Mouse (Mus musculus) testis, adult 2 months (tissue): ENCODE data around the gene Epm2a. TPM values are rescaled to one million over a fixed set of nuclear protein-coding genes. Genes with fewer than 3 reads are reported as not detected.
A peak's percentile ranks its signal among the peaks of the same experiment; 100 is the strongest.
"Not testable (repeated sequence)": the region's sequence is repeated elsewhere in the genome, so short reads cannot be mapped to it uniquely, and the experiment has no call there.

Experiments used
- H3K27ac ChIP-seq: fragments of 200-500 bp; 2 replicates; pipeline ENCODE4 v1.5.1; 2012; ENCODE audit warnings: low read depth, low read length; ENCODE audit not compliant: control insufficient read depth, insufficient read depth
- H3K27me3 ChIP-seq: fragments of 200-500 bp; 2 replicates; pipeline ENCODE4 v1.6.1; 2012; ENCODE audit warnings: mild to moderate bottlenecking, low read length, moderate library complexity; ENCODE audit not compliant: control insufficient read depth, insufficient read depth
- H3K36me3 ChIP-seq: fragments of 200-500 bp; 2 replicates; pipeline ENCODE4 v1.6.1; 2012; ENCODE audit warnings: mild to moderate bottlenecking, low read length; ENCODE audit not compliant: control insufficient read depth, insufficient read depth
- H3K4me1 ChIP-seq: fragments of 200-500 bp; 2 replicates; pipeline ENCODE4 v1.6.1; 2012; ENCODE audit warnings: low read length; ENCODE audit not compliant: control insufficient read depth, insufficient read depth
- H3K4me3 ChIP-seq: fragments of 200-500 bp; 2 replicates; pipeline ENCODE4 v1.5.1; 2012; ENCODE audit warnings: low read depth, mild to moderate bottlenecking, low read length, moderate library complexity, mixed read lengths; ENCODE audit not compliant: control insufficient read depth
- CTCF ChIP-seq: fragments of 200-500 bp; IDR thresholded peaks from 2 replicates; pipeline ENCODE4 v1.5.1; 2012; ENCODE audit warnings: low read depth, mild to moderate bottlenecking, inconsistent platforms, low read length, moderate library complexity; ENCODE audit not compliant: control insufficient read depth, insufficient read depth, insufficient replicate concordance
- POLR2A ChIP-seq: fragments of 200-500 bp; IDR thresholded peaks from 2 replicates; pipeline ENCODE4 v1.6.1; 2012; ENCODE audit warnings: low read depth, mild to moderate bottlenecking, inconsistent platforms, low read length, moderate library complexity; ENCODE audit not compliant: control insufficient read depth
- polyA plus RNA-seq: library from polyadenylated mRNA; depleted of rRNA; stranded (reverse); fragments of >200 nt; gene quantifications from 2 replicates; pipeline ENCODE4 v1.2.3, GENCODE M21; 2012

The Epm2a gene
- polyA plus RNA-seq, 1 experiment: 2.4 TPM

- TF ChIP-seq CTCF (no peak), POLR2A (no peak)
- no peaks in the 10 kb centered on the region for H3K27me3 ChIP-seq
- no peaks in the 10 kb centered on the region for H3K36me3 ChIP-seq
- no peak overlapping the region for H3K4me3 ChIP-seq
- no peak overlapping the region for H3K27ac ChIP-seq
- H3K4me1 ChIP-seq: no peaks in the 10 kb centered on the region
Measured at GRCm38 (mm10) chr10:11319446-11319970, 23.7 kb upstream of the Epm2a start.

GRCm38 (mm10) chr10:11322316-11322715 lies 20.9 kb upstream of the Epm2a start:
- no peaks in the 10 kb centered on the region for H3K36me3 ChIP-seq
- no peak overlapping the region for H3K27ac ChIP-seq
- TF ChIP-seq CTCF (no peak), POLR2A (no peak)
- no peak overlapping the region for H3K4me3 ChIP-seq
- no peaks in the 10 kb centered on the region for H3K4me1 ChIP-seq
- no peaks in the 10 kb centered on the region for H3K27me3 ChIP-seq

- Histone ChIP-seq H3K36me3 (no peaks in the 10 kb centered on the region), H3K27me3 (no peaks in the 10 kb centered on the region), H3K27ac (no peak overlapping the region), H3K4me1 (no peaks in the 10 kb centered on the region), H3K4me3 (no peak overlapping the region)
- TF ChIP-seq CTCF (no peak), POLR2A (no peak)
Measured at GRCm38 (mm10) chr10:11323202-11323898, 19.9 kb upstream of the Epm2a start.

DNA sequence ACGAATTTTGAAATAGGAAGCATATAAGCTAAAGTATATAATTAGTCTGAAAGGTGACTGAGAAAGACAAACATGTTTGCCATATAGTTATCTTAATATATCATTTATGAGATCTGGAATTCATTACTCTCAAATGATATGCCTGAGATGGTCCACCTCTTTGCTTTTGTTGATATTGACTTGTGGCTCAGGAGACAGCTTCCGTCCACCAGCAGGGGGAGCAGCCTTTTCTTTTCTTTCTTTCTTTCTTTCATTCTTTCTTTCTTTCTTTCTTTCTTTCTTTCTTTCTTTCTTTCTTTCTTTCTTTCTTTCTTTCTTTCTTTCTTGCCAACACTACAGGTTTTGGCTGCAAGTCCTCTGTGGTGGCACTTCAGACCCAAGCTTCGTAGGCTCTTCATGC lies 16.7 kb upstream of the Epm2a start:
- Histone ChIP-seq H3K27ac (no peak overlapping the region), H3K36me3 (no peaks in the 10 kb centered on the region), H3K27me3 (no peaks in the 10 kb centered on the region), H3K4me3 (no peak overlapping the region), H3K4me1 (no peaks in the 10 kb centered on the region)
- TF ChIP-seq POLR2A (no peak), CTCF (no peak)

DNA sequence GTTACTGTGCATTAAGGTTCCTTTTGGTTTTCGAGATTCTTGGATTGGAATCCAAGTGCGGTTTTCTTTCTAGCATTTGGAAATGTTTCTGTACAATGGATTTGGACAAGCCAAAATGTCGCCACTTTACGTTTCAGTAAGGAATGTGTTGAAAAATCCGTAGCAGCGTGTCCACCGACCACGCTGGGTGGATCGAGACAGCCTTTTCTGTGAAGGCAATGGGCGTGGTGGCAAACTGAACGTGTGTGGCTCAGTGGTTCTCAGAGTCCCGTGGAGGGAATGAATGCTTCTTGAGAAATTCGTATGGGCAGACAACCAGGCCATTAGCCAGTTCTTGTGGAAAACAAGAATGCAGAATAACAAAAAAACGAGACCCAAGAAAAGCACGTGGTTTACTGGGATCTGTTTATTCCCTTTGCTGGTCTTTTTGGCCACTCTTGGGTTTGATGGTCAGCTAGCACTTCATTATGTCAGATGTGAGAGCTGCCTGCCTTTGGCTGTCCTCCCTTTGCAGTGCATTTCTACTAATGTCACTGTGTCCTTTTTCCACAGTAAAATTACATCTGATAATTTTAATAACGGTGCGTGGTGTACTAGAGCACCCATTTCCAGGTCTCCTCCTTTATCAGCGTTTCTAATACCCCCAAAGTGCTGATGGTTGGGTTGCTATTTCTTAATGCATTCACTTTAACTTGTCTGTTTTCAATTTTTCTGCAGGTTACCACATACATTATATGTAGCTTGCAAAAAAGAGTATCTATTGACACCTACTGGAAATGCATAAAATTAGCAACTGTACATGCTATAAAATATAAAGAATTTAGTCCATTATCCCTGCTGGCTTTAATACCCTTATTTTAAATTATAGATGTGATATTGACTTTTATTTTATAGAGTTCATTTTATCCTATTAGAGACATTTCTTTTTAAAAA lies 1.6 kb downstream of the Epm2a start:
- Histone ChIP-seq H3K4me3 (peak overlapping the region; percentile 74), H3K4me1 (peaks cover 9% of the 10 kb centered on the region), H3K27ac (peak overlapping the region; percentile 29; the same call in 1 of the 2 replicates), H3K36me3 (no peaks in the 10 kb centered on the region), H3K27me3 (no peaks in the 10 kb centered on the region)
- no peak for TF ChIP-seq CTCF
- no peak for TF ChIP-seq POLR2A

- H3K27ac ChIP-seq: not testable (repeated sequence)
Measured at GRCm38 (mm10) chr10:11350243-11350974, 7.2 kb downstream of the Epm2a start.

GRCm38 (mm10) chr10:11354609-11355008 lies 11.4 kb downstream of the Epm2a start:
- no peak for TF ChIP-seq POLR2A
- no peak for TF ChIP-seq CTCF
- no peak overlapping the region for H3K27ac ChIP-seq
- H3K4me3 ChIP-seq: no peak overlapping the region
- no peaks in the 10 kb centered on the region for H3K36me3 ChIP-seq
- H3K27me3 ChIP-seq: no peaks in the 10 kb centered on the region
- no peaks in the 10 kb centered on the region for H3K4me1 ChIP-seq

More at GRCm38 (mm10) chr10:11350243-11350974, 7.2 kb downstream of the Epm2a start:
- not testable (repeated sequence) for H3K36me3 ChIP-seq, H3K27me3 ChIP-seq, H3K4me1 ChIP-seq, H3K4me3 ChIP-seq
